Mouse (Mus musculus): Measurements from ENCODE around the gene Ggnbp2. TPM values are rescaled to one million over a fixed set of nuclear protein-coding genes. Genes with fewer than 3 reads are reported as not detected.

Ggnbp2 gene
- polyA plus RNA-seq, 1 experiment, result 42.2 TPM

- Histone ChIP-seq H3K4me3 (replicated peaks; ENCODE audit: extremely low read depth, low read depth, low read length) (no peak overlapping the region), H3K4me1 (ENCODE audit: control insufficient read depth, insufficient read depth, low read length) (no peaks in the 10 kb centered on the region)
- TF ChIP-seq CTCF (IDR thresholded peaks at IDR 0.05; ENCODE audit: insufficient read depth, low read length), result no peak
- TF ChIP-seq POLR2A (IDR thresholded peaks at IDR 0.05; ENCODE audit: borderline replicate concordance, extremely low read depth, low read depth, low read length), result no peak
- 78% methylated on average over 3 of the region's 3 CpGs for WGBS
- DNase-seq, result no peak
These were observed 36.5 kb upstream of the Ggnbp2 start for GRCm38 (mm10) chr11:84907081-84907480.

- no peak overlapping the region for H3K4me3 ChIP-seq (replicated peaks; ENCODE audit: extremely low read depth, low read depth, low read length)
- TF ChIP-seq POLR2A (IDR thresholded peaks at IDR 0.05; ENCODE audit: borderline replicate concordance, extremely low read depth, low read depth, low read length), result no peak
- TF ChIP-seq CTCF (IDR thresholded peaks at IDR 0.05; ENCODE audit: insufficient read depth, low read length), result no peak
- no peak for DNase-seq
- H3K4me1 ChIP-seq (ENCODE audit: control insufficient read depth, insufficient read depth, low read length), result no peaks in the 10 kb centered on the region
- 79% methylated on average over 9 of the region's 9 CpGs for WGBS
These were observed 34.1 kb upstream of the Ggnbp2 start for GRCm38 (mm10) chr11:84904597-84905144.

GRCm38 (mm10) chr11:84893113-84893512 is 22.5 kb upstream of the Ggnbp2 start:
- no peak for DNase-seq
- Histone ChIP-seq H3K4me1 (ENCODE audit: control insufficient read depth, insufficient read depth, low read length) (no peaks in the 10 kb centered on the region), H3K4me3 (replicated peaks; ENCODE audit: extremely low read depth, low read depth, low read length) (no peak overlapping the region)
- WGBS, result 81% methylated on average over 15 of the region's 15 CpGs
- no peak for TF ChIP-seq POLR2A (IDR thresholded peaks at IDR 0.05; ENCODE audit: borderline replicate concordance, extremely low read depth, low read depth, low read length)

- no peaks in the 10 kb centered on the region for H3K4me1 ChIP-seq (ENCODE audit: control insufficient read depth, insufficient read depth, low read length)
- WGBS, result 93% methylated on average over 7 of the region's 7 CpGs
- no peak for DNase-seq
- TF ChIP-seq CTCF (IDR thresholded peaks at IDR 0.05; ENCODE audit: insufficient read depth, low read length), result no peak
- no peak for TF ChIP-seq POLR2A (IDR thresholded peaks at IDR 0.05; ENCODE audit: borderline replicate concordance, extremely low read depth, low read depth, low read length)
- H3K4me3 ChIP-seq (replicated peaks; ENCODE audit: extremely low read depth, low read depth, low read length), result no peak overlapping the region
These were observed 21.1 kb upstream of the Ggnbp2 start for GRCm38 (mm10) chr11:84891705-84892104.

GRCm38 (mm10) chr11:84889492-84889891 is 18.9 kb upstream of the Ggnbp2 start:
- no peak for DNase-seq
- Histone ChIP-seq H3K4me3 (replicated peaks; ENCODE audit: extremely low read depth, low read depth, low read length) (no peak overlapping the region), H3K4me1 (ENCODE audit: control insufficient read depth, insufficient read depth, low read length) (no peaks in the 10 kb centered on the region)
- WGBS, result 94% methylated on average over 2 of the region's 2 CpGs
- TF ChIP-seq CTCF (IDR thresholded peaks at IDR 0.05; ENCODE audit: insufficient read depth, low read length), result no peak
- TF ChIP-seq POLR2A (IDR thresholded peaks at IDR 0.05; ENCODE audit: borderline replicate concordance, extremely low read depth, low read depth, low read length), result no peak

GRCm38 (mm10) chr11:84888025-84888424 is 17.4 kb upstream of the Ggnbp2 start:
- no peaks in the 10 kb centered on the region for H3K4me1 ChIP-seq (ENCODE audit: control insufficient read depth, insufficient read depth, low read length)
- TF ChIP-seq CTCF (IDR thresholded peaks at IDR 0.05; ENCODE audit: insufficient read depth, low read length), result no peak
- no peak for TF ChIP-seq POLR2A (IDR thresholded peaks at IDR 0.05; ENCODE audit: borderline replicate concordance, extremely low read depth, low read depth, low read length)
- no peak for DNase-seq
- no peak overlapping the region for H3K4me3 ChIP-seq (replicated peaks; ENCODE audit: extremely low read depth, low read depth, low read length)
- 98% methylated on average over 8 of the region's 8 CpGs for WGBS

GRCm38 (mm10) chr11:84886767-84887511 is 16.3 kb upstream of the Ggnbp2 start:
- no peaks in the 10 kb centered on the region for H3K4me1 ChIP-seq (ENCODE audit: control insufficient read depth, insufficient read depth, low read length)
- WGBS, result 90% methylated on average over 11 of the region's 11 CpGs
- TF ChIP-seq CTCF (IDR thresholded peaks at IDR 0.05; ENCODE audit: insufficient read depth, low read length) (no peak), POLR2A (IDR thresholded peaks at IDR 0.05; ENCODE audit: borderline replicate concordance, extremely low read depth, low read depth, low read length) (no peak)
- no peak overlapping the region for H3K4me3 ChIP-seq (replicated peaks; ENCODE audit: extremely low read depth, low read depth, low read length)
- DNase-seq, result no peak

GRCm38 (mm10) chr11:84886236-84886635 is 15.6 kb upstream of the Ggnbp2 start:
- Histone ChIP-seq H3K4me3 (replicated peaks; ENCODE audit: extremely low read depth, low read depth, low read length) (no peak overlapping the region), H3K4me1 (ENCODE audit: control insufficient read depth, insufficient read depth, low read length) (no peaks in the 10 kb centered on the region)
- no peak for DNase-seq
- TF ChIP-seq CTCF (IDR thresholded peaks at IDR 0.05; ENCODE audit: insufficient read depth, low read length), result no peak
- no peak for TF ChIP-seq POLR2A (IDR thresholded peaks at IDR 0.05; ENCODE audit: borderline replicate concordance, extremely low read depth, low read depth, low read length)
- WGBS, result 87% methylated on average over 5 of the region's 5 CpGs

GRCm38 (mm10) chr11:84885238-84885637 is 14.6 kb upstream of the Ggnbp2 start:
- Histone ChIP-seq H3K4me3 (replicated peaks; ENCODE audit: extremely low read depth, low read depth, low read length) (no peak overlapping the region), H3K4me1 (ENCODE audit: control insufficient read depth, insufficient read depth, low read length) (peaks cover 2% of the 10 kb centered on the region; the same call in 1 of the 2 replicates)
- 90% methylated on average over 4 of the region's 4 CpGs for WGBS
- DNase-seq, result no peak
- TF ChIP-seq POLR2A (IDR thresholded peaks at IDR 0.05; ENCODE audit: borderline replicate concordance, extremely low read depth, low read depth, low read length) (no peak), CTCF (IDR thresholded peaks at IDR 0.05; ENCODE audit: insufficient read depth, low read length) (no peak)

- Histone ChIP-seq H3K4me1 (ENCODE audit: control insufficient read depth, insufficient read depth, low read length) (peaks cover 5% of the 10 kb centered on the region; the same call in 1 of the 2 replicates), H3K4me3 (replicated peaks; ENCODE audit: extremely low read depth, low read depth, low read length) (no peak overlapping the region)
- WGBS, result 93% methylated on average over 7 of the region's 7 CpGs
- no peak for DNase-seq
- TF ChIP-seq POLR2A (IDR thresholded peaks at IDR 0.05; ENCODE audit: borderline replicate concordance, extremely low read depth, low read depth, low read length) (no peak), CTCF (IDR thresholded peaks at IDR 0.05; ENCODE audit: insufficient read depth, low read length) (no peak)
These were observed 11.7 kb upstream of the Ggnbp2 start for GRCm38 (mm10) chr11:84882346-84882745.
